Mouse (Mus musculus) erythroblast, embryonic 14.5 days (primary cell): ENCODE measurements around the gene Gm10799. TPM values are rescaled to one million over a fixed set of nuclear protein-coding genes. Genes with fewer than 3 reads are reported as not detected.
A peak's percentile ranks its signal among the peaks of the same experiment; 100 is the strongest.
"Not testable (repeated sequence)": the region's sequence is repeated elsewhere in the genome, so short reads cannot be mapped to it uniquely, and the experiment has no call there.

Experiments used
- H3K27me3 ChIP-seq: 2 replicates; pipeline ENCODE4 v1.6.1; 2012; ENCODE audit warnings: inconsistent platforms; ENCODE audit not compliant: control insufficient read depth
- H3K36me3 ChIP-seq: 2 replicates; pipeline ENCODE4 v1.6.1; 2012; ENCODE audit warnings: mild to moderate bottlenecking, inconsistent platforms; ENCODE audit not compliant: control insufficient read depth
- H3K4me1 ChIP-seq: 2 replicates; pipeline ENCODE4 v1.6.1; 2012; ENCODE audit warnings: inconsistent platforms; ENCODE audit not compliant: control insufficient read depth
- H3K4me3 ChIP-seq: replicated peaks from 2 replicates; pipeline ENCODE3; 2012; ENCODE audit warnings: moderate library complexity, mild to moderate bottlenecking, inconsistent platforms
- H3K9me3 ChIP-seq: 2 replicates; pipeline ENCODE4 v1.6.1; 2012; ENCODE audit warnings: low read length, inconsistent platforms, mixed read lengths; ENCODE audit not compliant: control insufficient read depth
- GATA1 ChIP-seq: IDR thresholded peaks from 2 replicates; pipeline ENCODE4 v1.6.1; 2012; ENCODE audit warnings: low read length, inconsistent platforms, mixed read lengths
- TAL1 ChIP-seq: IDR thresholded peaks from 3 replicates; pipeline ENCODE4 v1.6.1; 2012; ENCODE audit warnings: low read length, inconsistent platforms, mixed read lengths
- polyA plus RNA-seq: library from polyadenylated mRNA; stranded (reverse); fragments of >175 nt; gene quantifications from 2 replicates; pipeline ENCODE4 v1.2.3, GENCODE M21; 2012

The Gm10799 gene
- polyA plus RNA-seq, result not detected in 2 replicates

DNA sequence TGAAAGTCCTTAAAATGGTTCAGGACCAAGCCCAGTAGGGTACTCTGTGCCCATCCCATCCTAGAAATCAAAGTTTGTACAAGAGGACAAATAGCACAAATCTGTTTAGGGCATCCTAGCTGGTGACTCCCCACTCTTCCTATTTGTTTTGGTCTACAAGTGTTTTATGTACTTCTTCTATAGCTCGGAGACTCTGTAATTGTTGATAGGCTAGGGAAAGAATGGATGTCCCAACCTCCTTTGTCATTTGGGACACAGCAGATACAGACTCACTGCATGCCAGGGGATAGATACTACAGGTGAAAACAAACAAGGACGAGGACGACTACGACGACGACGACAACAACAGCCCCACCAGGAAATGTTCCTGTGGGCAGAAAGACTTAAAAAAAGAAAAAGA lies at the start of gene Gm10799:
Gene Gm10799, minus strand, starts transcription at position 101 of the 400 bp plus-strand sequence.
- not testable (repeated sequence) for H3K27me3 ChIP-seq, H3K4me3 ChIP-seq
- peaks cover 63% of the 10 kb centered on the region for H3K4me1 ChIP-seq
- peaks cover 13% of the 10 kb centered on the region for H3K9me3 ChIP-seq
- peaks cover 24% of the 10 kb centered on the region for H3K36me3 ChIP-seq

- H3K27me3 ChIP-seq, H3K4me3 ChIP-seq, H3K9me3 ChIP-seq: not testable (repeated sequence)
- H3K4me1 ChIP-seq, result peaks cover 46% of the 10 kb centered on the region
- H3K36me3 ChIP-seq, result peaks cover 49% of the 10 kb centered on the region
These were observed 48.8 kb upstream of the Gm10799 start for GRCm38 (mm10) chr2:104117173-104117572.

DNA sequence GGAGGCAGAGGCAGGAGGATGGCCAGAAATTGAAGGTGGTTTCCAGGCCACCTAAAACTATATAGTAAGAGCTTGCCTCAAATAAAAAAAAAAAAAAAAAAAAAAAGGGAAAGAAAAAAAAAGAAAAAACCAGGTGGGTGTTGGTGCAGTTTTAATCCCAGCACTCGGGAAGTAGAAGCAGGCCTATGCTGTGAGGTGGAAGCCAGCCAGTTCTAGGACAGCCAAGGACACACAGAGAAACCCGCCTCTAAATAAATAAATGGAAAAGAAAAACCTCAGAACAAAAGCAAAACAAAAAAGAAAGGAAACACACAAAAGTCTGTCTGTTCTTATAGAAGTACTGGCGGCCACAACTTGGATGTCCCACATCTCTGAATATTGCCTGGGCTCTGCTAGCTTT lies 46.5 kb upstream of the Gm10799 start:
- Histone ChIP-seq H3K4me3 (no peak overlapping the region), H3K36me3 (peaks cover 54% of the 10 kb centered on the region), H3K27me3 (no peaks in the 10 kb centered on the region), H3K4me1 (peaks cover 30% of the 10 kb centered on the region), H3K9me3 (no peaks in the 10 kb centered on the region)
- TF ChIP-seq TAL1, result no peak
- no peak for TF ChIP-seq GATA1

DNA sequence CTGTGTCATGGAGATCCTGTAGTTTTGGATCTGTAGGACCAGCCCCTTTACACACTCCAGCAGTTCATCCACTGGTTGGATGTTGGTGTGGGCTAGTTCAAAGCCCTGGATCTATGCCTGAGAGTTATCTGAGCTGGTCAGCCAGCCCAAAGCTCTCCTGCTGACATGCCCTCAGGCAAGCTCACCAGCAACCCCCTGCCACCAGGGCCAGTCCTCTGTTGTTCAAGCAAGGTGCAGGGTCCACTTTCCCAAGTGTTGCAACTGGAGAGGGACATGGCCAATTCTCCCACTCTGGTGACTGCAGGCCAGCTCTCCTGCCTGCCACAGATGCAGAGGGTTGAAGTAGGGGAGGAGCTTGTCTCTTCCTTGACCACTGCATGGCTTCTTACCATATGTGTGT lies 45.2 kb upstream of the Gm10799 start:
- peaks cover 50% of the 10 kb centered on the region for H3K36me3 ChIP-seq
- not testable (repeated sequence) for H3K27me3 ChIP-seq
- H3K4me1 ChIP-seq, result peaks cover 26% of the 10 kb centered on the region

GRCm38 (mm10) chr2:104111170-104111797 lies 42.9 kb upstream of the Gm10799 start:
- not testable (repeated sequence) for H3K9me3 ChIP-seq, H3K27me3 ChIP-seq, H3K4me3 ChIP-seq
- H3K36me3 ChIP-seq, result peaks cover 50% of the 10 kb centered on the region
- peaks cover 26% of the 10 kb centered on the region for H3K4me1 ChIP-seq

More for the DNA sequence above, 45.2 kb upstream of the Gm10799 start:
- H3K4me3 ChIP-seq, H3K9me3 ChIP-seq: not testable (repeated sequence)

GRCm38 (mm10) chr2:104110031-104110430 lies 41.7 kb upstream of the Gm10799 start:
- peaks cover 60% of the 10 kb centered on the region for H3K36me3 ChIP-seq
- TF ChIP-seq GATA1 (no peak), TAL1 (no peak)

DNA sequence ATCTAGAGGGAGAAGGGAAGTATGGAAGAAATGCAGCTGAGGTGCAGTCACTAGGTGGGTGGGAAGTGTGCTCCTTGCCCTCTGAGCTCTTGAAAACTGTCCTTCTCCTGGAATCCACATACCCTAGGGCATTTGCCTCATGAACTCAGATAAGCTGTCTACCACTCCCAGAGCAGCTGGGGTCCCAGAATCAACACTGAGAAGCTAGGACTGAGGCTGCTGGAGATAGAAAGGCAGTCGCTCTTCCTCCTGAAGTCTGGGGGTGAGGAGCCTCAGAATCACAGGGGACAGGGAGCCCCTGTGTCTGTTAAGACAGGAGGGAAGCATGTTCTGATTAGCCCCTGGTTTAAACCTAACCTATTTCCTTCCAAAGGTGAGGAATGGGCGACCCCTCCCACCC lies 41.2 kb upstream of the Gm10799 start:
- Histone ChIP-seq H3K36me3 (peaks cover 61% of the 10 kb centered on the region), H3K9me3 (no peaks in the 10 kb centered on the region), H3K4me3 (no peak overlapping the region), H3K4me1 (peaks cover 37% of the 10 kb centered on the region), H3K27me3 (no peaks in the 10 kb centered on the region)
- TF ChIP-seq TAL1, result no peak
- TF ChIP-seq GATA1, result no peak

More at GRCm38 (mm10) chr2:104110031-104110430, 41.7 kb upstream of the Gm10799 start:
- no peaks in the 10 kb centered on the region for H3K27me3 ChIP-seq
- H3K9me3 ChIP-seq, result no peaks in the 10 kb centered on the region
- peaks cover 33% of the 10 kb centered on the region for H3K4me1 ChIP-seq
- H3K4me3 ChIP-seq, result no peak overlapping the region

- Histone ChIP-seq H3K4me1 (peaks cover 42% of the 10 kb centered on the region), H3K36me3 (peaks cover 61% of the 10 kb centered on the region)
- not testable (repeated sequence) for H3K9me3 ChIP-seq, H3K27me3 ChIP-seq, H3K4me3 ChIP-seq
These were observed 40.7 kb upstream of the Gm10799 start for GRCm38 (mm10) chr2:104109021-104109420.

DNA sequence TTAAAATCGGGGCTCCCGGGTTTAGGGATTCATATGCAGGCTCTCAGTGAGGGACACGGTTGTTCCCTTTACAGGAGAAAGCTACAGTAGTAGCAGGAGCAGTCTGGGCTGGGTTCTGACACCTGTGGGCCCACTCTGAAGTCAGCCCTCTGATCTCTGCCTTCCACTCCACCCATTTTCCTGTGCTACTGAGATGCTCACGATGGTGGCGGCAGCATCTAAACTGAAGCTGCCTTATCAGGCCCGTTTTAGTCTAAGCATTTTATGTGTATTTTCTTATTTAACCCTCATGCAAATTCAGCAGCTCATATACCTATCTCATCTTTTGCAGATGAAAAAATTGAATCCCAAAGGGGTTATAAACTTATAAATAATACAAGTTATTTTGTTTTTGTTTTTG lies 36.5 kb upstream of the Gm10799 start:
- peaks cover 62% of the 10 kb centered on the region for H3K36me3 ChIP-seq
- H3K4me1 ChIP-seq, result peaks cover 60% of the 10 kb centered on the region
- H3K27me3 ChIP-seq, result no peaks in the 10 kb centered on the region
- no peak for TF ChIP-seq TAL1
- TF ChIP-seq GATA1, result no peak
- no peaks in the 10 kb centered on the region for H3K9me3 ChIP-seq
- no peak overlapping the region for H3K4me3 ChIP-seq

DNA sequence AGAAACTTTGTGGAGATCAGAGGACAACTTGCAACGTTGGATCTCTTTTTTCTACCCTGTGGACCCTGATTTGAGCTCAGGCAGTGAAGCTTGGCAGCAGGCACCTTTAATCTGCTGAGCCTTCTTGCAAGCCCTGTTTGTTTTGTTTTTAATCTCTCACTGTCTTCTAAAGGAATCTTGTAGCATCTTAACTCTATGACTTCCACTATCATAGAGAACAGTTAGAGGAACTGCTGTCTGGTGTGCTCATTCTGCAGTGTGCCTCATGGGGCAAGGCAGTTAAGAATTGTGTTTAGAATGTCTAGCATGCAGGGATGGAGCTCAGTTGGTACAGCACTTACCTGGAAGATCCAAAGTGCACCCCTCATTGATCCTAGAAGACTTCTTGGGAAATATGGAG lies 31.6 kb upstream of the Gm10799 start:
- Histone ChIP-seq H3K4me3 (peak overlapping the region; percentile 16), H3K9me3 (no peaks in the 10 kb centered on the region), H3K4me1 (peaks cover 71% of the 10 kb centered on the region), H3K27me3 (no peaks in the 10 kb centered on the region), H3K36me3 (peaks cover 46% of the 10 kb centered on the region)
- TF ChIP-seq GATA1 (no peak), TAL1 (no peak)
